In genomic region chr11:98409341-98409822, GRCm38 (mm10) we compare ENCODE assay signal across 9 mouse cellular contexts. TPM values are rescaled to one million over a fixed set of nuclear protein-coding genes. Genes with fewer than 3 reads are reported as not detected.
A peak's percentile ranks its signal among the peaks of the same experiment; 100 is the strongest.
DNase-seq lines count a peak whose midpoint lies in the region; ATAC-seq and TF ChIP-seq lines count a peak whose summit lies in the region.
"Had no signal": no experiment of that assay in that cellular context is flagged by ENCODE, and none has a peak within 500 bp of the region (broad histone marks: within the 10 kb centered on the region; RNA-seq: fewer than 3 reads in every experiment).

No protein-coding gene starts in this region.

- H3K4me3 ChIP-seq in heart, embryonic 15.5 days: no peak overlapping the region
- no peak overlapping the region for H3K4me3 ChIP-seq in forebrain, postnatal 0 days (ENCODE audit: low read depth, low read length)
- H3K4me3 ChIP-seq in neural tube, embryonic 13.5 days: no peak overlapping the region

- H3K36me3 ChIP-seq in heart, embryonic 15.5 days: no peaks in the 10 kb centered on the region
- no peaks in the 10 kb centered on the region for H3K36me3 ChIP-seq in forebrain, postnatal 0 days (ENCODE audit: insufficient read depth)
- no peaks in the 10 kb centered on the region for H3K36me3 ChIP-seq in neural tube, embryonic 13.5 days

- H3K27ac ChIP-seq in heart, embryonic 15.5 days: peak overlapping the region; percentile 63
- H3K27ac ChIP-seq in forebrain, postnatal 0 days (ENCODE audit: low read depth, low read length): no peak overlapping the region
- peak overlapping the region; percentile 35 for H3K27ac ChIP-seq in neural tube, embryonic 13.5 days (replicated peaks)

- peak; percentile 34; the same call in 1 of the 2 replicates for ATAC-seq in heart, embryonic 15.5 days (replicated peaks; ENCODE audit: insufficient number of reproducible peaks, insufficient read depth, low FRiP score, low read depth)
- 0 out of 2 replicates have a peak, but pooled peaks have one; percentile 30 for ATAC-seq in forebrain, postnatal 0 days
- peak; percentile 57; the same call in 1 of the 2 replicates for ATAC-seq in neural tube, embryonic 13.5 days (ENCODE audit: low read depth)

- intact Hi-C loops in heart, postnatal 25 days (cut with DNase I): no loop called here

- no peak for TF ChIP-seq CTCF in forebrain, postnatal 0 days (IDR thresholded peaks at IDR 0.05; ENCODE audit: low read depth)

- DNase-seq in heart, postnatal 25 days (ENCODE audit: low spot score): no peak
- DNase-seq in forebrain, postnatal 0 days: no peak
- DNase-seq in kidney, postnatal 25 days: peak; percentile 75 to 90
- no peak for DNase-seq in thymus, postnatal 4 days
- DNase-seq in cerebellum, adult 9-11 months: no peak
- no peak for DNase-seq in thymus, postnatal 0 days (ENCODE audit: low spot score)
- DNase-seq: cerebellum, adult 8-10 months had no signal

- H3K9me3 ChIP-seq in heart, embryonic 15.5 days (replicated peaks): no peaks in the 10 kb centered on the region
- H3K9me3 ChIP-seq in forebrain, postnatal 0 days (ENCODE audit: low read length): no peaks in the 10 kb centered on the region
- H3K9me3 ChIP-seq in neural tube, embryonic 13.5 days: no peaks in the 10 kb centered on the region

- peaks cover 33% of the 10 kb centered on the region for H3K4me1 ChIP-seq in heart, embryonic 15.5 days (replicated peaks)
- no peaks in the 10 kb centered on the region for H3K4me1 ChIP-seq in forebrain, postnatal 0 days (ENCODE audit: insufficient read depth)
- H3K4me1 ChIP-seq in neural tube, embryonic 13.5 days (replicated peaks): peaks cover 40% of the 10 kb centered on the region

- H3K4me2 ChIP-seq in heart, embryonic 15.5 days: peak overlapping the region; percentile 47
- no peak overlapping the region for H3K4me2 ChIP-seq in forebrain, postnatal 0 days (ENCODE audit: low read depth)
- peak overlapping the region; percentile 31 for H3K4me2 ChIP-seq in neural tube, embryonic 13.5 days

- H3K27me3 ChIP-seq in heart, embryonic 15.5 days: no peaks in the 10 kb centered on the region
- H3K27me3 ChIP-seq in forebrain, postnatal 0 days (ENCODE audit: insufficient read depth, low read length): peaks cover 23% of the 10 kb centered on the region
- peaks cover 45% of the 10 kb centered on the region for H3K27me3 ChIP-seq in neural tube, embryonic 13.5 days

- H3K9ac ChIP-seq in heart, embryonic 15.5 days: peak overlapping the region; percentile 21
- H3K9ac ChIP-seq in forebrain, postnatal 0 days: no peak overlapping the region
- H3K9ac ChIP-seq in neural tube, embryonic 13.5 days: peak overlapping the region; percentile 52; the same call in 1 of the 2 replicates

- 7% methylated on average over 10 of the region's 10 CpGs for WGBS in heart, embryonic 15.5 days
- 2% methylated on average over 10 of the region's 10 CpGs for WGBS in forebrain, postnatal 0 days
- 3% methylated on average over 10 of the region's 10 CpGs for WGBS in neural tube, embryonic 13.5 days

RNA-seq across cellular contexts. Expression of gene Erbb2, which starts 2.9 kb away (rescaled TPM):
- 36.1 and 44.2 TPM in 2 replicates for polyA plus RNA-seq in heart, embryonic 15.5 days (2015; fragmentation: Nextera tagmentation; extraction: Ambion mirVana)
- total RNA-seq in heart, postnatal 25 days (2021): 1 to 10 TPM; 7.7 to 9.2 TPM
- total RNA-seq in forebrain, postnatal 0 days (2014; rRNA removed): 3.8 and 4.9 TPM in 2 replicates
- polyA plus RNA-seq in forebrain, postnatal 0 days (2015; fragmentation: Nextera tagmentation; extraction: Ambion mirVana): 2.4 and 3.7 TPM in 2 replicates
- polyA plus RNA-seq in neural tube, embryonic 13.5 days (2015; fragmentation: Nextera tagmentation; extraction: Ambion mirVana): 10.4 and 10.9 TPM in 2 replicates
- 2.5 and 3.1 TPM in 2 replicates for polyA plus RNA-seq in thymus, postnatal 0 days (2015; fragmentation: Nextera tagmentation; extraction: Ambion mirVana)

RNA-seq across cellular contexts. Expression of gene Pgap3, which starts 9.1 kb away (rescaled TPM):
- polyA plus RNA-seq in heart, embryonic 15.5 days (2015; fragmentation: Nextera tagmentation; extraction: Ambion mirVana): 17.0 and 19.3 TPM in 2 replicates
- 1 to 10 TPM; 8.4 to 9.3 TPM for total RNA-seq in heart, postnatal 25 days (2021)
- total RNA-seq in forebrain, postnatal 0 days (2014; rRNA removed): 10.9 and 11.0 TPM in 2 replicates
- polyA plus RNA-seq in forebrain, postnatal 0 days (2015; fragmentation: Nextera tagmentation; extraction: Ambion mirVana): 7.1 and 7.6 TPM in 2 replicates
- 7.4 and 8.7 TPM in 2 replicates for polyA plus RNA-seq in neural tube, embryonic 13.5 days (2015; fragmentation: Nextera tagmentation; extraction: Ambion mirVana)
- 12.1 and 12.7 TPM in 2 replicates for polyA plus RNA-seq in thymus, postnatal 0 days (2015; fragmentation: Nextera tagmentation; extraction: Ambion mirVana)

RNA-seq across cellular contexts. Expression of gene Pnmt, which starts 23.1 kb away (rescaled TPM):
- polyA plus RNA-seq in heart, embryonic 15.5 days (2015; fragmentation: Nextera tagmentation; extraction: Ambion mirVana): 0.52 and 0.57 TPM in 2 replicates
- 1 to 10 TPM; 1.3 to 1.7 TPM for total RNA-seq in heart, postnatal 25 days (2021)
- total RNA-seq in forebrain, postnatal 0 days (2014; rRNA removed): 1.0 and 1.8 TPM in 2 replicates
- 1.7 and 3.5 TPM in 2 replicates for polyA plus RNA-seq in forebrain, postnatal 0 days (2015; fragmentation: Nextera tagmentation; extraction: Ambion mirVana)
- polyA plus RNA-seq in neural tube, embryonic 13.5 days (2015; fragmentation: Nextera tagmentation; extraction: Ambion mirVana): 0.73 and 0.79 TPM in 2 replicates
- 0.94 and 1.0 TPM in 2 replicates for polyA plus RNA-seq in thymus, postnatal 0 days (2015; fragmentation: Nextera tagmentation; extraction: Ambion mirVana)

RNA-seq across cellular contexts. Expression of gene Tcap, which starts 25.8 kb away (rescaled TPM):
- polyA plus RNA-seq in heart, embryonic 15.5 days (2015; fragmentation: Nextera tagmentation; extraction: Ambion mirVana): 154 and 158 TPM in 2 replicates
- total RNA-seq in heart, postnatal 25 days (2021): 1,000 to 10,000 TPM; 1,084 to 2,520 TPM
- 0.23 TPM in 1 of 2 replicates, not detected in the other for total RNA-seq in forebrain, postnatal 0 days (2014; rRNA removed)
- not detected in 2 replicates for polyA plus RNA-seq in forebrain, postnatal 0 days (2015; fragmentation: Nextera tagmentation; extraction: Ambion mirVana)
- 0.42 and 2.1 TPM in 2 replicates for polyA plus RNA-seq in neural tube, embryonic 13.5 days (2015; fragmentation: Nextera tagmentation; extraction: Ambion mirVana)
- polyA plus RNA-seq in thymus, postnatal 0 days (2015; fragmentation: Nextera tagmentation; extraction: Ambion mirVana): 0.22 TPM in 1 of 2 replicates, not detected in the other

RNA-seq across cellular contexts. Expression of gene Mien1, which starts 29.4 kb away (rescaled TPM):
- 98.8 and 108 TPM in 2 replicates for polyA plus RNA-seq in heart, embryonic 15.5 days (2015; fragmentation: Nextera tagmentation; extraction: Ambion mirVana)
- 10 to 100 TPM; 49.0 to 54.6 TPM for total RNA-seq in heart, postnatal 25 days (2021)
- total RNA-seq in forebrain, postnatal 0 days (2014; rRNA removed): 73.1 and 105 TPM in 2 replicates
- 272 and 326 TPM in 2 replicates for polyA plus RNA-seq in forebrain, postnatal 0 days (2015; fragmentation: Nextera tagmentation; extraction: Ambion mirVana)
- polyA plus RNA-seq in neural tube, embryonic 13.5 days (2015; fragmentation: Nextera tagmentation; extraction: Ambion mirVana): 239 and 265 TPM in 2 replicates
- polyA plus RNA-seq in thymus, postnatal 0 days (2015; fragmentation: Nextera tagmentation; extraction: Ambion mirVana): 227 and 241 TPM in 2 replicates

Comparison
In these comparisons a context has a peak if more than half of its experiments do, and no peak if none do; other contexts are left out.
1. DNase-seq: peak in kidney, postnatal 25 days (2 of 2); none in heart, postnatal 25 days (single experiment), forebrain, postnatal 0 days (single experiment), thymus, postnatal 4 days (single experiment), cerebellum, adult 9-11 months (single experiment) and thymus, postnatal 0 days (single experiment).
2. Peak in every context shown above with its lines, with median percentiles within 50 percentile points of each other: ATAC-seq.